Mouse (Mus musculus) limb, embryonic 13.5 days (tissue): ENCODE results near the gene Ap1g1. TPM values are rescaled to one million over a fixed set of nuclear protein-coding genes. Genes with fewer than 3 reads are reported as not detected.
"Not testable (repeated sequence)": the region's sequence is repeated elsewhere in the genome, so short reads cannot be mapped to it uniquely, and the experiment has no call there.

ENCODE experiments used
- ATAC-seq: fragments of 200-750 bp; cut with Nextera tagmentation; 2 replicates; pipeline ENCODE4 v1.8.0; 2017; ENCODE audit warnings: low read depth, moderate number of reproducible peaks, moderate TSS enrichment; ENCODE audit not compliant: low FRiP score
- H3K27ac ChIP-seq: fragments of 300-500 bp; sonication (generic); 2 replicates; pipeline ENCODE4 v1.5.1; 2015; ENCODE audit warnings: inconsistent platforms, mild to moderate bottlenecking, moderate library complexity
- H3K27me3 ChIP-seq: fragments of 300-500 bp; sonication (generic); 2 replicates; pipeline ENCODE4 v1.6.1; 2015; ENCODE audit warnings: mild to moderate bottlenecking, inconsistent platforms
- H3K36me3 ChIP-seq: fragments of 300-500 bp; sonication (generic); 2 replicates; pipeline ENCODE4 v1.6.1; 2015; ENCODE audit warnings: inconsistent platforms, mild to moderate bottlenecking, moderate library complexity
- H3K4me1 ChIP-seq: fragments of 300-500 bp; sonication (generic); 2 replicates; pipeline ENCODE4 v1.6.1; 2015; ENCODE audit warnings: inconsistent platforms
- H3K4me2 ChIP-seq: fragments of 300-500 bp; sonication (generic); replicated peaks from 2 replicates; pipeline ENCODE4 v1.6.1; 2015; ENCODE audit warnings: inconsistent platforms, mild to moderate bottlenecking, moderate library complexity
- H3K4me3 ChIP-seq: fragments of 300-500 bp; sonication (generic); 2 replicates; pipeline ENCODE4 v1.5.1; 2015; ENCODE audit warnings: moderate library complexity, mild to moderate bottlenecking, inconsistent platforms
- H3K9ac ChIP-seq: fragments of 300-500 bp; sonication (generic); 2 replicates; pipeline ENCODE4 v1.6.1; 2015; ENCODE audit warnings: mild to moderate bottlenecking, inconsistent platforms
- H3K9me3 ChIP-seq: fragments of 300-500 bp; sonication (generic); 2 replicates; pipeline ENCODE4 v1.6.1; 2016; ENCODE audit warnings: inconsistent platforms
- WGBS: fragments of 180-500 bp; shearing (Covaris S2); methylation state at CpG from one replicate; pipeline ENCODE4 v1.1.7; 2015; 5-methylcytosine and 5-hydroxymethylcytosine counted together
- polyA plus RNA-seq: library from polyadenylated mRNA; unstranded; fragments of >200 nt; fragmentation: Nextera tagmentation; extraction: Ambion mirVana; gene quantifications from 2 replicates; pipeline ENCODE4 v1.2.1, GENCODE M21; 2015

The Ap1g1 gene
- polyA plus RNA-seq, 1 experiment from 2014 or later: 43.0 TPM

GRCm38 (mm10) chr8:109871056-109871455, 92.7 kb downstream of the Ap1g1 start:
- Histone ChIP-seq H3K4me3 (no peak overlapping the region), H3K36me3 (peaks cover 15% of the 10 kb centered on the region; the same call in 1 of the 2 replicates), H3K4me1 (peaks cover 17% of the 10 kb centered on the region), H3K27ac (no peak overlapping the region), H3K4me2 (no peak overlapping the region), H3K9me3 (no peaks in the 10 kb centered on the region), H3K27me3 (no peaks in the 10 kb centered on the region), H3K9ac (no peak overlapping the region)
- ATAC-seq: no peak
- WGBS: 79% methylated on average over 1 of the region's 1 CpGs

GRCm38 (mm10) chr8:109873800-109874199, 95.4 kb downstream of the Ap1g1 start:
- H3K27me3 ChIP-seq, ATAC-seq, H3K4me2 ChIP-seq, H3K9me3 ChIP-seq, H3K9ac ChIP-seq, H3K4me3 ChIP-seq, H3K27ac ChIP-seq: not testable (repeated sequence)
- 85% methylated on average over 3 of the region's 3 CpGs for WGBS
- peaks cover 12% of the 10 kb centered on the region for H3K4me1 ChIP-seq
- H3K36me3 ChIP-seq: peaks cover 36% of the 10 kb centered on the region

- 88% methylated on average over 5 of the region's 5 CpGs for WGBS
- H3K27ac ChIP-seq: no peak overlapping the region
- H3K9ac ChIP-seq: no peak overlapping the region
- no peak overlapping the region for H3K4me3 ChIP-seq
- H3K36me3 ChIP-seq: peaks cover 55% of the 10 kb centered on the region
- H3K27me3 ChIP-seq: no peaks in the 10 kb centered on the region
- ATAC-seq: no peak
- no peaks in the 10 kb centered on the region for H3K9me3 ChIP-seq
- H3K4me1 ChIP-seq: no peaks in the 10 kb centered on the region
- H3K4me2 ChIP-seq: no peak overlapping the region
Measured at GRCm38 (mm10) chr8:109880012-109880662, 101.8 kb downstream of the Ap1g1 start.

GRCm38 (mm10) chr8:109885294-109885693, 106.9 kb downstream of the Ap1g1 start:
- Histone ChIP-seq H3K4me2 (no peak overlapping the region), H3K27me3 (no peaks in the 10 kb centered on the region), H3K9ac (no peak overlapping the region), H3K4me3 (no peak overlapping the region), H3K27ac (no peak overlapping the region), H3K36me3 (peaks cover 59% of the 10 kb centered on the region), H3K4me1 (no peaks in the 10 kb centered on the region), H3K9me3 (no peaks in the 10 kb centered on the region)
- no peak for ATAC-seq

GRCm38 (mm10) chr8:109889211-109889610, 110.9 kb downstream of the Ap1g1 start:
- H3K9me3 ChIP-seq: no peaks in the 10 kb centered on the region; the same call in 1 of the 2 replicates
- no peak for ATAC-seq
- peaks cover 50% of the 10 kb centered on the region for H3K36me3 ChIP-seq
- H3K4me2 ChIP-seq: no peak overlapping the region
- H3K27me3 ChIP-seq: no peaks in the 10 kb centered on the region
- H3K4me1 ChIP-seq: no peaks in the 10 kb centered on the region
- 93% methylated on average over 1 of the region's 1 CpGs for WGBS
- no peak overlapping the region for H3K27ac ChIP-seq
- H3K9ac ChIP-seq: no peak overlapping the region
- no peak overlapping the region for H3K4me3 ChIP-seq

- Histone ChIP-seq H3K27me3 (no peaks in the 10 kb centered on the region), H3K4me1 (no peaks in the 10 kb centered on the region), H3K9me3 (no peaks in the 10 kb centered on the region; the same call in 1 of the 2 replicates), H3K27ac (no peak overlapping the region), H3K4me2 (no peak overlapping the region), H3K9ac (no peak overlapping the region), H3K36me3 (peaks cover 45% of the 10 kb centered on the region), H3K4me3 (no peak overlapping the region)
- 93% methylated on average over 3 of the region's 3 CpGs for WGBS
- no peak for ATAC-seq
Measured at GRCm38 (mm10) chr8:109890794-109891585, 112.6 kb downstream of the Ap1g1 start.

- 100% methylated on average over 1 of the region's 1 CpGs for WGBS
- no peaks in the 10 kb centered on the region for H3K27me3 ChIP-seq
- no peak for ATAC-seq
Measured at GRCm38 (mm10) chr8:109894636-109895035, 116.3 kb downstream of the Ap1g1 start.

GRCm38 (mm10) chr8:109895355-109895754, 117.0 kb downstream of the Ap1g1 start:
- Histone ChIP-seq H3K9ac (no peak overlapping the region), H3K4me2 (no peak overlapping the region), H3K27me3 (no peaks in the 10 kb centered on the region), H3K9me3 (no peaks in the 10 kb centered on the region; the same call in 1 of the 2 replicates), H3K4me1 (no peaks in the 10 kb centered on the region), H3K27ac (no peak overlapping the region), H3K36me3 (peaks cover 26% of the 10 kb centered on the region), H3K4me3 (no peak overlapping the region)
- 85% methylated on average over 12 of the region's 12 CpGs for WGBS
- ATAC-seq: no peak

More at GRCm38 (mm10) chr8:109894636-109895035, 116.3 kb downstream of the Ap1g1 start:
- no peaks in the 10 kb centered on the region for H3K4me1 ChIP-seq
- peaks cover 33% of the 10 kb centered on the region for H3K36me3 ChIP-seq
- H3K9me3 ChIP-seq: no peaks in the 10 kb centered on the region; the same call in 1 of the 2 replicates
- H3K4me3 ChIP-seq: no peak overlapping the region
- H3K27ac ChIP-seq: no peak overlapping the region
- H3K9ac ChIP-seq: no peak overlapping the region
- no peak overlapping the region for H3K4me2 ChIP-seq

- Histone ChIP-seq H3K4me2 (no peak overlapping the region), H3K27me3 (no peaks in the 10 kb centered on the region), H3K4me1 (no peaks in the 10 kb centered on the region), H3K4me3 (no peak overlapping the region), H3K9ac (no peak overlapping the region), H3K9me3 (no peaks in the 10 kb centered on the region), H3K27ac (no peak overlapping the region), H3K36me3 (peaks cover 35% of the 10 kb centered on the region)
- no peak for ATAC-seq
Measured at GRCm38 (mm10) chr8:109902379-109902778, 124.0 kb downstream of the Ap1g1 start.

- H3K27ac ChIP-seq: no peak overlapping the region
- ATAC-seq: no peak
- WGBS: 78% methylated on average over 10 of the region's 10 CpGs
Measured at GRCm38 (mm10) chr8:109903909-109904469, 125.6 kb downstream of the Ap1g1 start.

GRCm38 (mm10) chr8:109904928-109905668, 126.7 kb downstream of the Ap1g1 start:
- Histone ChIP-seq H3K4me3 (no peak overlapping the region), H3K9me3 (no peaks in the 10 kb centered on the region), H3K4me2 (no peak overlapping the region), H3K27ac (no peak overlapping the region), H3K36me3 (peaks cover 60% of the 10 kb centered on the region), H3K9ac (no peak overlapping the region), H3K27me3 (no peaks in the 10 kb centered on the region), H3K4me1 (no peaks in the 10 kb centered on the region)
- no peak for ATAC-seq
- 89% methylated on average over 1 of the region's 1 CpGs for WGBS

More at GRCm38 (mm10) chr8:109903909-109904469, 125.6 kb downstream of the Ap1g1 start:
- Histone ChIP-seq H3K4me3 (no peak overlapping the region), H3K36me3 (peaks cover 49% of the 10 kb centered on the region), H3K4me1 (no peaks in the 10 kb centered on the region), H3K4me2 (no peak overlapping the region), H3K27me3 (no peaks in the 10 kb centered on the region), H3K9ac (no peak overlapping the region), H3K9me3 (no peaks in the 10 kb centered on the region)

- Histone ChIP-seq H3K9ac (no peak overlapping the region), H3K27ac (no peak overlapping the region), H3K36me3 (peaks cover 69% of the 10 kb centered on the region), H3K27me3 (no peaks in the 10 kb centered on the region), H3K4me3 (no peak overlapping the region), H3K4me1 (no peaks in the 10 kb centered on the region), H3K4me2 (no peak overlapping the region), H3K9me3 (no peaks in the 10 kb centered on the region)
- WGBS: 93% methylated on average over 3 of the region's 3 CpGs
- no peak for ATAC-seq
Measured at GRCm38 (mm10) chr8:109906907-109907306, 128.6 kb downstream of the Ap1g1 start.
